Mouse (Mus musculus) 3T3-L1 (cell line): ENCODE results near the gene Suv39h1.

Experiments
- DNase-seq: peaks from one replicate; pipeline ENCODE4 v3.0.0-alpha.2; 2015; ENCODE audit warnings: low read depth, low spot score

The Suv39h1 gene

DNA sequence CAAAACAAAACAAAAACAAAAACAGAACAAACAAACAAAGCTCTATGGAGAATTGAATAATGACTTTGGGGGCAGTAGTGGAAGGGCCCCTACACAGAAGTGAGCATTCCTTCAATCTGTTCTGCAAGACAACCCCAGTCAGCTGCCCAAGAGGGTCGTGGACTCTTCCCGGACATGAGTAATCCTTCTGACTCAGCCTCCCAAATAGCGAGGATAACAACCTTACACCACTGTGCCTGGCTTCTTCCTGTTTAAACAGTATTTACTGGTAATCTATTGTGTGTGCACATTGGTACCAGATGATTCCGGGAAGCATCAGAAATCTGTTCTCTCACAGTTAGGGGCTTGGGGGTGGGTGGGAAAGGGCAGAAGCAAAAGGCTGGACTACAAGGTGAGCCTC, 47.7 kb downstream of the Suv39h1 start:
- peak; percentile 59 for DNase-seq

DNA sequence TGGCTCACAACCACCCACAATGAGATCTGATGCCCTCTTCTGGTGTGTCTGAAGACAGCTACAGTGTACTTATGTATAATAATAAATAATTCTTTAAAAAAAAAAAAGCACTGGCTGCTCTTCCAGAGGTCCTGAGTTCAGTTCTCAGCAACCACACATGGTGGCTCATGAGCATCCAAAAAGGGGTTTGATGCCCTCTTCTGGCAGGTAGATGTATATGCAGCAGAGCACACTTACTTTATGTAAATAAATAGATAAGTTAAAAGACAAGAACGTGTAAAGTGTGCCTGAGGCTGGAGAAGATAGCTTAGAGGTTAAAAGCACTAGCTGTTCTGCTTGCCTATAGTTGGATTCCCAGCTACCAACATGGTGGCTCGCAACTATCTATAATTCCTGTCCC, 49.8 kb downstream of the Suv39h1 start:
- DNase-seq = no peak

DNA sequence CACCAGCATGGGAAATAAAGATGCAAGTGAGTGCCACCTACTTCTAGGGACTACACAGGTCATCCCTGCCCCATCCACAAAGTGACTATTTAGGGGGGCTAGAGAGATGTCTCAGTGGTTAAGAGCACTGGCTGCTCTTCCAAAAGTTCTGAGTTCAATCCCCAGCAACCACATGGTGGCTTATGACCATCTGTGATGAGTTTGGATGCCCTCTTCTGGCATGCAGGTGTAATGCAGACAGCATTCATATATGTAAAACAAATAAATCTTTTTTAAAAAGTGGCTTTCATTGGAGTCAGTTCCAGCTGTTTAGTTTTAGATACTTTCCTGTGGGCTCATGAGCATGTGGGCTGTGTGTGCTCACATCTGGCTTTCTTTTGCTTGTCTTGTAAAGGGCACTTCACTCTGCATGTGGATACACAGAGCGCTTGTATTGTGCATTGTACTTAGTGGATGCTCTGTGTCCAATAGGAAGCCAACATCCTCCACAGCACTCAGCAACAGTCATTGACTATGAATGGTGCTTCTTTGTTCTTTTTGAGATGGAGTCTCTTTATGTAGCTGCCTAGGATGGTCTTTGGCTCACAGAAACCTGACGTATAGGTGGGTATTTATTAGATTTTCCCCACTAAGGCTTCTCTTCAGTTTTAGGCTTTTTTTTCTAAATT, 54.3 kb downstream of the Suv39h1 start:
- DNase-seq = peak; percentile 38

DNA sequence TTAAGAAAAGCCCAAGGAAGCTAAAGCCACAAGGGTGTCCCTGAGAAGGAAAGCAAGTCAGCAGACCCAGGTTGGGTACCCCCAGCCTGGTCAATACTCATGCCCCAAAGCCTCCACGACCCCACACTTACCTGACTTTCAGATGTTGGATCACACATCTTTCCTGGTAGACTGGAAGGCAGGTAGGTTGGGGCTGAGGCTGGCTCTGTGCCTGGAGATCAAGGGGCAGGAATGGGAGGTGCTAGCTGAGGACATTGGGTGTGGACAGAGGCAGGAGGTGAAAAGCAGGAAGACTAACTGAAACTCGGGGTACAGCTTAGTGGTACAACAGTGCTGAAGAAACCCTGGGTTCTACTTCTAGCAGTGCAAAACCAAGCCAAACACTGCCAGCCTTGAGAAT, 56.3 kb downstream of the Suv39h1 start, which contains the start of gene Glod5:
Gene Glod5, minus strand, starts transcription at position 207 of the 400 bp plus-strand sequence.
- DNase-seq = no peak

DNA sequence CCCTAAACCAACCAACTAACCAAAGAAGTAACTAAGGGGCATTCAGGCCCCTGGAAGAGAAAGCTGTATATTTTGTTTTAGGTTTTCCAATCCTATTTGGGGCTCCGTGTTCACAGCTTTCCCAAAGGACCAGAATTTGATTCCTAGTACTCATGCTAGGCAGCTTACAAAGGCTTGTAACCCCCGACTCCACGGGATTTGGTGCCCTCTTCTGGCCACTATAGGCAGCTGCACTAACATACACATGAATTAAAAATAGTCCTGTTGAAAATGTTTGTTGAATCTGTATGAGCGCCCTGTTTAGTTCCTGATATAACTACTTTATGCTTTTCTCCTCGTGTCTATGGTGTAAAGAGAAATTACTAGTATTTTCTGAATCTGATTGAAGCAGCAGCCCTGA, 57.4 kb downstream of the Suv39h1 start:
- peak; percentile 81 for DNase-seq

DNA sequence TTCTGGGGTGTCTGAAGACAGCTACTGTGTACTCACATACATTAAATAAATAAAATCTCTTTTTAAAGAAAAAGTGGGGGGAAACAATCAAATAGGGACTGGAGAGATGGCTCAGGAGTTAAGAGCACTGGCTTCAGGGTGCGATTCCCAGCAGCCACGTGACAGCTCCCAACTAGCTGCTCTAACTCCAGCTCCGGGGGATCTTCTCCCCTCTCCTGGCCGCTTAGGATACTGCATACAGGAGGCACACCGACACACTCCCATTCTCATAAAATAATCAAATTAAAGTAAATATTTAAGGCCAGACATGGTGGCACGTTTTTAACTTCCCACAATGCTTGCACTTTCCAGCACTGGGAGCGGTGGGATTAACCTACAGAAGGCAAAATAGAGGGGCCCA, 58.9 kb downstream of the Suv39h1 start:
- DNase-seq = peak; percentile 23

DNA sequence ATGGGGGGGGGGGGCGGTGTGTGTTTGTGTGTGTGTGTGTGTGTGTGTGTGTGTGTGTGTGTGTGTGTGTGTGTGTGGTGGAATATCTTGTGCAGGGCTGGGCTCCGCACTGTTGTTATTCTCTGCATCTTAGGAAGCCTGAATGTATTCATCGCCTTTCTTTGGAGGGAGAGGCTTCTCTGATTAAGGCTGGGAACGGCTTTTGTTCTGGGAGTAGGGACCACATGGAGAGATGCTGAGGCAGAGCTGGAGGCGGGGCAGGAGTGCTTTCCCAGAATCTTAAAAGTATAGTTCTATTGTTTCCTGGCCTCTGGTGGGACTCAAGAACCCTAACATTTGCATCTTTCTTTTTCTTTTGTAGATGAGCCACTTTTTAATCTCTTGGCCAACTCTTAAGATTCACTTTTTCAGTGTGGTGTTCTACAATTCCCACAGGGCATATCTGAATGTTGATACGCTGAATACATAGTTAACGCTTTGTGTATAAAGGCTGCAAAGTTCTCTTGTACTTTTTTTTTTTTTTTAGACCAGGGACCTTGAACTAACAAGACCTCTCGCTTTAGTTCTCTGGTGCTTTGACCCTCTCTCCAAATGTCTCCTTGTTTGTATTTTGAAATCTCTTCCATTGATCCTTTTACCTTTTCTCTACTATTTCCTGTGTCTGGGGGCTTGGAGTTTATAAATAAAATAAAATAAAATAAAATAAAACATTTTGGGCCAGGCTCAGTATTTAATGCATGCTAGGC, 60.8 kb downstream of the Suv39h1 start:
- no peak for DNase-seq

DNA sequence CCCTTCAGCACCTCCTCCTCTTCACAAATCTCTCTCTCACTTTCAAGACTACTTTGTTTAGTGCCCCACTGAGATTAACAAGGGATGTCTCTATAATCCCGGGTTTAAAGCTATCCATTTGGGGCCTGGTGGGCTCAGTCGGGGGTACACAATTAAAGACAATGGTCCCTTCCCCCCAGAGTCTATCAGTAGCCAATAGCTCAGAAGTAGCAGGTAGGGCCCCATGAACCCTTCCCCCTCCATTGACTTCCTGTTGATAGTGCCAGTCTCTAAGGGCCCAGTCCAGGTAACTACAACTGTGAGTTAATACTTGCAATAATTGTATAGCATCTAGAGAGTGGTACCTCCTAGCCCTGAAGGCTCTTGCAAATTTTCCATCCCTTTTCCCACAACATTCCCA, 61.4 kb downstream of the Suv39h1 start:
- no peak for DNase-seq
